Mouse (Mus musculus) stomach, postnatal 0 days (tissue): ENCODE measurements around the gene Cyp27b1. TPM values are rescaled to one million over a fixed set of nuclear protein-coding genes. Genes with fewer than 3 reads are reported as not detected.
A peak's percentile ranks its signal among the peaks of the same experiment; 100 is the strongest.

ENCODE experiments used
- ATAC-seq: fragments of 200-750 bp; cut with Nextera tagmentation; 2 replicates; pipeline ENCODE4 v1.8.0; 2017; ENCODE audit not compliant: low FRiP score, low TSS enrichment
- DNase-seq: peaks from one replicate; pipeline ENCODE4 v3.0.0-alpha.2; 2016; ENCODE audit warnings: low spot score
- H3K27ac ChIP-seq: fragments of 300-500 bp; sonication (generic); replicated peaks from 2 replicates; pipeline ENCODE4 v1.5.1; 2014; ENCODE audit warnings: mild to moderate bottlenecking, control low read depth
- H3K27me3 ChIP-seq: fragments of 300-500 bp; sonication (generic); 2 replicates; pipeline ENCODE4 v1.6.1; 2014; ENCODE audit warnings: low read length; ENCODE audit not compliant: control insufficient read depth, insufficient read depth
- H3K36me3 ChIP-seq: fragments of 300-500 bp; sonication (generic); 2 replicates; pipeline ENCODE4 v1.6.1; 2014; ENCODE audit warnings: low read length, mixed read lengths; ENCODE audit not compliant: control insufficient read depth, insufficient read depth
- H3K4me1 ChIP-seq: fragments of 300-500 bp; sonication (generic); replicated peaks from 2 replicates; pipeline ENCODE4 v1.6.1; 2014; ENCODE audit warnings: antibody characterized with exemption; ENCODE audit not compliant: control insufficient read depth, insufficient read depth
- H3K4me2 ChIP-seq: fragments of 300-500 bp; sonication (generic); replicated peaks from 2 replicates; pipeline ENCODE4 v1.6.1; 2014; ENCODE audit warnings: low read depth, mild to moderate bottlenecking, control low read depth, moderate library complexity
- H3K4me3 ChIP-seq: fragments of 300-500 bp; sonication (generic); 2 replicates; pipeline ENCODE4 v1.5.1; 2014; ENCODE audit warnings: low read depth, low read length, control low read depth
- H3K9ac ChIP-seq: fragments of 300-500 bp; sonication (generic); 2 replicates; pipeline ENCODE4 v1.6.1; 2014; ENCODE audit warnings: mild to moderate bottlenecking, low read length, control low read depth, mixed read lengths
- H3K9me3 ChIP-seq: fragments of 300-500 bp; sonication (generic); 2 replicates; pipeline ENCODE4 v1.6.1; 2016; ENCODE audit warnings: low read length; ENCODE audit not compliant: control insufficient read depth
- CTCF ChIP-seq: IDR thresholded peaks from 2 replicates; pipeline ENCODE4 v1.5.1; 2016; ENCODE audit warnings: antibody characterized with exemption, low read depth, mild to moderate bottlenecking, moderate library complexity
- EP300 ChIP-seq: optimal IDR thresholded peaks from 2 replicates; pipeline ENCODE3; 2016; ENCODE audit warnings: antibody characterized with exemption
- WGBS: fragments of 180-500 bp; shearing (Covaris S2); extraction: QIAGEN DNeasy Blood & Tissue Kit; methylation state at CpG from one replicate; pipeline ENCODE4 v1.1.7; 2014; 5-methylcytosine and 5-hydroxymethylcytosine counted together
- polyA plus RNA-seq: library from polyadenylated mRNA; unstranded; fragments of >200 nt; fragmentation: Nextera tagmentation; extraction: Ambion mirVana; gene quantifications from 2 replicates; pipeline ENCODE4 v1.2.1, GENCODE M21; 2015

The Cyp27b1 gene
- polyA plus RNA-seq, 1 experiment from 2014 or later = 0.13 TPM

DNA sequence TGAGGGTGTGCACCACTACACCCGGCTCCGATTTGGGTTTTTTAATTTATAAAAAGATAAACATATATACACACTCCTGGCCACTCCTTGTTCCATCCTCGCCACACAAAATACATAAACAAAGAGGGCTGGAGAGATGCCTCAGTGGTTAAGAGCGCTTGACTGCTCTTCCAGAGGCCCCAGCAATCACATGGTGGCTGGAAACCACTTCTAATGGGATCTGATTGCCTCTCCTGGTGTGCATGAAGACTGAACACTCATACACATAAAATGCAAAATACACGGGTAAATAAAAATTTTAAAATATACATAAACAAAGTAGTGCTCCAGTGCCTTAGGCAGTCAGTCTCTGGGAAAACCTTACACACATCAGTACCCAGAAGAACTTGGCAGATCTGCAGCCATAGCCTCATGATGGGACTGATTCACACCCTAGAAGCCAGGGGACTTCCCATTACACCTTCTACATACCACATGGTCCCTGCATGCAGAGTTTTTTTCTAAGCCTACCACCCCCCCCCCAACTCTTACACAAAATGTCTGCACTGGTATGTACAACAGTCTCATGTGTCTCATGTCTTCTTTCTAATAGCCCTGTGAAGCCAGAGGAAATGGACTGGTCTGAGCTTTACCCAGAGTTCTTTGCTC is 5.5 kb upstream of the Cyp27b1 start:
- DNase-seq (no peak), ATAC-seq (no peak)
- TF ChIP-seq CTCF (no peak), EP300 (no peak)
- 9% methylated on average over 5 of the region's 5 CpGs for WGBS
- Histone ChIP-seq H3K9ac (peak overlapping the region; percentile 67), H3K4me2 (peak overlapping the region; percentile 98), H3K27me3 (no peaks in the 10 kb centered on the region), H3K27ac (no peak overlapping the region), H3K4me1 (no peaks in the 10 kb centered on the region; the same call in 1 of the 2 replicates), H3K36me3 (no peaks in the 10 kb centered on the region), H3K9me3 (no peaks in the 10 kb centered on the region), H3K4me3 (peak overlapping the region; percentile 85)

DNA sequence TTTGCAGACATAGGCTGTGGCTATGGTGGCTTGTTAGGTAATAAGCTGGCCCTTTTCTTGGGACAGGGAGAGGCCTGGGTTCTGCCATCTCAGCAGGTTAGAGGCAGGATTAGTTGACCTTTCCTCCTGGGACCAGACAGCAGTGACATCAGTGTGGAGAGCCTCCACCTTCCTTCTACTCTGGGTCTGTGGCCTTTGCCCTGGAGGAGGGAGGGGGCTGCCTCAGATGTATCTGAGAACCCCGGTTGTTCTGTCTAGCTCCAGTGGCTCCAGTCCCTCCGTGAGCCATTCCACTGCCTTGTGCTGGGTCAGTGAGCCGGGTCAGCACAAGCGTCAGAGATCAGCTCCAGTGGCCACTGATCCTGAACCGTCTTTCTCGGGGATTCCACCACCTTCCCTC is 4.9 kb upstream of the Cyp27b1 start:
- WGBS = 93% methylated on average over 6 of the region's 6 CpGs
- Histone ChIP-seq H3K9me3 (no peaks in the 10 kb centered on the region), H3K36me3 (no peaks in the 10 kb centered on the region), H3K4me3 (no peak overlapping the region), H3K4me1 (no peaks in the 10 kb centered on the region; the same call in 1 of the 2 replicates), H3K4me2 (no peak overlapping the region), H3K9ac (no peak overlapping the region), H3K27ac (no peak overlapping the region), H3K27me3 (no peaks in the 10 kb centered on the region)
- ATAC-seq (no peak), DNase-seq (no peak)
- TF ChIP-seq EP300 (no peak), CTCF (no peak)

DNA sequence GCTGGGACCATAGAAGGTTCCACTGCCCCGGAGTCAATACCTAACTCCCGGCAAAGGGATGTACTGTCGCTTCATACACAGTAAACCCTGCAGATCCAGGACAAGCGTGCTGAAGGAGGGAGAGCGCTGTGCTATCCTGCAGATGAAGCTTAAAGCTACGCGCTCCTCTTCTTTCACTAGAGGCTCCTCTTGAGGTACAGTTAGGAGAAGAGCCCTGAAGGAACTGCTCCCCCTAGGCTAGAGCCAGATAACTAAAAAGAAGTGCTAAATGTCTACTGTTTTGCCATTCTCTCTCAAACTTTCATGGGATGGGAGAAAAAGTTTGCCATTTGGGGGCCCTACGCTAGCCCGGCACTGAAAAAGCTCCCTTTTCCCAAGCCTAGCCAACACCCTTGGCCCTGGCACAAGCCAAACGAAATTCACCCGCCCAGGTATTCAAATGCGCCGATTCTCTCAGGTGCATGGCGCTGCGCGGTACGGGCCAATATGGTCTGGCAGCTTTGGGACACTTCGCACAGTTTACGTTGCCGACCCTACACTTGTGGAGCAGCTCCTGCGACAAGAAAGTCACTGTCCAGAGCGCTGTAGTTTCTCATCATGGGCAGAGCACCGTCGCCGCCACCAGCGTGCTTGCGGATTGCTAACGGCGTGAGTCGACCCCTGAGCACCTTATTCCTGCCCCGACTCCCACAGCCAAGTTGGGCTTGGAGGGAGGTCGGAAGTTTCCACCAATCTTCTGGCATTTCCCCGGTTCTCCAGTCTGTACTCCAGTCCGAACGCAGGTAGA is 751 bp downstream of the Cyp27b1 start:
- H3K4me2 ChIP-seq = peak overlapping the region; percentile 55
- WGBS = 5% methylated on average over 35 of the region's 35 CpGs
- DNase-seq (peak; percentile 42), ATAC-seq (no peak)
- H3K9me3 ChIP-seq = no peaks in the 10 kb centered on the region
- H3K27me3 ChIP-seq = peaks cover 4% of the 10 kb centered on the region; the same call in 1 of the 2 replicates
- no peak for TF ChIP-seq EP300
- peak; percentile 36; the same call in 1 of the 2 replicates for TF ChIP-seq CTCF
- H3K4me1 ChIP-seq = peaks cover 5% of the 10 kb centered on the region; the same call in 1 of the 2 replicates
- H3K4me3 ChIP-seq = peak overlapping the region; percentile 28
- H3K27ac ChIP-seq = no peak overlapping the region
- no peaks in the 10 kb centered on the region for H3K36me3 ChIP-seq
- H3K9ac ChIP-seq = no peak overlapping the region

DNA sequence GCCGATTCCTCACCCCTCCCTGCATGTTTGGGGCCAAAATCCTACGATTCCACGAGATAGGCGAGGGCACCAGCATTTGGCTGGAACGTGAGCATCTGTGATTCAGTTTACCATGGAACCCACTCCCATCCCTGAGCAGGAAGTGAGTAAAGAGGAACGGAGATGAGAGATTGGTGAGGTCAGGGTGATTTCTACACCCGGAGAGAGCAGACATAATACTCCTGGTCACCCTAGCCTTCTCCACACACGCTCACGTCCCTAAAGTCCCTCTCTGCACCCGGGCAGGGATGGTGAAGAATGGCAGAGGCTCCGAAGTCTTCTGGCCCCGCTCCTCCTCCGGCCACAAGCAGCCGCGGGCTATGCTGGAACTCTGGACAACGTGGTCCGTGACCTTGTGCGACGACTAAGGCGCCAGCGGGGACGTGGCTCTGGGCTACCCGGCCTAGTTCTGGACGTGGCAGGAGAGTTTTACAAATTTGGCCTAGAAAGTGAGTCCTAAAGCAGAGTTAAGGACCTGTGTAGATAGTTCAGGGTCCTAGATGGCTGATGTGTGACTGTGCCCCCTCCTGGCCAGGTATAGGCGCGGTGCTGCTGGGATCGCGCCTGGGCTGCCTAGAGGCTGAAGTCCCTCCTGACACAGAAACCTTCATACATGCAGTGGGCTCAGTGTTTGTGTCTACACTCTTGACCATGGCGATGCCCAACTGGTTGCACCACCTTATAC is 1.5 kb downstream of the Cyp27b1 start:
- peaks cover 5% of the 10 kb centered on the region; the same call in 1 of the 2 replicates for H3K4me1 ChIP-seq
- TF ChIP-seq EP300 = no peak
- peak; percentile 63 for TF ChIP-seq CTCF
- no peak overlapping the region for H3K27ac ChIP-seq
- DNase-seq = peak; percentile 61
- 1% methylated on average over 29 of the region's 29 CpGs for WGBS
- no peaks in the 10 kb centered on the region; the same call in 1 of the 2 replicates for H3K36me3 ChIP-seq
- peak; percentile 43 for ATAC-seq
- H3K4me2 ChIP-seq = peak overlapping the region; percentile 55
- H3K9ac ChIP-seq = 0 out of 2 replicates have a peak overlapping the region, but pooled peaks have one; percentile 13
- peaks cover 4% of the 10 kb centered on the region; the same call in 1 of the 2 replicates for H3K27me3 ChIP-seq
- H3K4me3 ChIP-seq = peak overlapping the region; percentile 28
- no peaks in the 10 kb centered on the region for H3K9me3 ChIP-seq

DNA sequence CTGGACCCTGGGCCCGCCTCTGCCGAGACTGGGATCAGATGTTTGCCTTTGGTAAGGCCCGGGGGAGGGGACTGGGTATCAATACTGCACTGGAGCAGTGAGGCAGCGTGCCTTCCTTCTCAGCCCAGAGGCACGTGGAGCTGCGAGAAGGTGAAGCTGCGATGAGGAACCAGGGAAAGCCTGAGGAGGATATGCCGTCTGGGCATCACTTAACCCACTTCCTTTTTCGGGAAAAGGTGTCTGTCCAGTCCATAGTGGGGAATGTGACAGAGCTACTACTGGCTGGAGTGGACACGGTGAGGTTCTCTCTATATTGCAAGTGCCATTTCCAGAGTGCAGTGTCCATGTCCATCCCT is 2.0 kb downstream of the Cyp27b1 start:
- DNase-seq = no peak
- Histone ChIP-seq H3K27ac (no peak overlapping the region), H3K9me3 (no peaks in the 10 kb centered on the region), H3K36me3 (no peaks in the 10 kb centered on the region; the same call in 1 of the 2 replicates), H3K4me2 (no peak overlapping the region), H3K4me1 (peaks cover 5% of the 10 kb centered on the region; the same call in 1 of the 2 replicates), H3K9ac (no peak overlapping the region), H3K27me3 (peaks cover 4% of the 10 kb centered on the region; the same call in 1 of the 2 replicates), H3K4me3 (no peak overlapping the region)
- peak; percentile 18; the same call in 1 of the 2 replicates for ATAC-seq
- 17% methylated on average over 10 of the region's 10 CpGs for WGBS
- TF ChIP-seq CTCF (no peak), EP300 (no peak)
